Mouse (Mus musculus) liver, adult 2 months (tissue): ENCODE data around the gene Arnt2. TPM values are rescaled to one million over a fixed set of nuclear protein-coding genes. Genes with fewer than 3 reads are reported as not detected.

Source experiments
- DNase-seq: peaks from one replicate; pipeline ENCODE4 v3.0.0-alpha.2; 2011; ENCODE audit warnings: low read depth, low spot score; ENCODE audit errors: extremely low read depth
- H3K27ac ChIP-seq: fragments of 200-500 bp; replicated peaks from 2 replicates; pipeline ENCODE4 v1.5.1; 2012; ENCODE audit warnings: low read depth, mild to moderate bottlenecking, control low read depth, inconsistent platforms, low read length; ENCODE audit not compliant: insufficient read depth
- H3K27me3 ChIP-seq: fragments of 200-500 bp; 2 replicates; pipeline ENCODE4 v1.6.1; 2012; ENCODE audit warnings: mild to moderate bottlenecking, moderate library complexity, low read length, inconsistent platforms; ENCODE audit not compliant: control insufficient read depth, insufficient read depth
- H3K36me3 ChIP-seq: fragments of 200-500 bp; 2 replicates; pipeline ENCODE4 v1.6.1; 2012; ENCODE audit warnings: low read length, inconsistent platforms; ENCODE audit not compliant: control insufficient read depth, insufficient read depth
- H3K4me1 ChIP-seq: fragments of 200-500 bp; 2 replicates; pipeline ENCODE4 v1.6.1; 2011; ENCODE audit warnings: low read length; ENCODE audit not compliant: control insufficient read depth, insufficient read depth
- H3K4me3 ChIP-seq: fragments of 200-500 bp; 2 replicates; pipeline ENCODE4 v1.5.1; 2011; ENCODE audit warnings: low read depth, mild to moderate bottlenecking, control low read depth, low read length, moderate library complexity; ENCODE audit not compliant: insufficient read depth
- H3K79me2 ChIP-seq: fragments of 200-500 bp; 2 replicates; pipeline ENCODE4 v1.6.1; 2012; ENCODE audit warnings: inconsistent platforms, mild to moderate bottlenecking, low read length, moderate library complexity; ENCODE audit not compliant: control insufficient read depth, insufficient read depth
- H3K9ac ChIP-seq: fragments of 200-500 bp; 2 replicates; pipeline ENCODE4 v1.6.1; 2012; ENCODE audit warnings: low read depth, mild to moderate bottlenecking, control low read depth, inconsistent platforms, low read length
- CTCF ChIP-seq: fragments of 200-500 bp; IDR thresholded peaks from 2 replicates; pipeline ENCODE4 v1.5.1; 2011; ENCODE audit warnings: low read depth, low read length, control low read depth
- POLR2A ChIP-seq: fragments of 200-500 bp; IDR thresholded peaks from 2 replicates; pipeline ENCODE4 v1.6.1; 2011; ENCODE audit warnings: low read length, control low read depth; ENCODE audit not compliant: insufficient read depth; ENCODE audit errors: extremely low read depth
- WGBS: fragments of 180-500 bp; shearing (Covaris S2); methylation state at CpG from one replicate; pipeline ENCODE4 v1.1.7; 2018; 5-methylcytosine and 5-hydroxymethylcytosine counted together
- polyA plus RNA-seq: library from polyadenylated mRNA; depleted of rRNA; stranded (reverse); fragments of >200 nt; gene quantifications from 2 replicates; pipeline ENCODE4 v1.2.3, GENCODE M21; 2012
- total RNA-seq: library from RNA; depleted of rRNA; stranded (reverse); fragments of >200 nt; gene quantifications from 2 replicates; pipeline ENCODE4 v1.2.3, GENCODE M21; 2014

Arnt2 gene
- total and polyA plus RNA-seq, 2 experiments: not detected

- H3K4me3 ChIP-seq: no peak overlapping the region
- no peak for DNase-seq
- TF ChIP-seq POLR2A (no peak), CTCF (no peak)
- no peaks in the 10 kb centered on the region for H3K4me1 ChIP-seq
- H3K36me3 ChIP-seq: no peaks in the 10 kb centered on the region
- no peak overlapping the region for H3K9ac ChIP-seq
- H3K27me3 ChIP-seq: no peaks in the 10 kb centered on the region
- no peak overlapping the region for H3K27ac ChIP-seq
- H3K79me2 ChIP-seq: no peaks in the 10 kb centered on the region
Observed at GRCm38 (mm10) chr7:84421753-84422152, 11.8 kb upstream of the Arnt2 start.

- Histone ChIP-seq H3K9ac (no peak overlapping the region), H3K27ac (no peak overlapping the region), H3K27me3 (no peaks in the 10 kb centered on the region), H3K36me3 (no peaks in the 10 kb centered on the region), H3K4me3 (no peak overlapping the region), H3K4me1 (no peaks in the 10 kb centered on the region), H3K79me2 (no peaks in the 10 kb centered on the region)
- TF ChIP-seq CTCF (no peak), POLR2A (no peak)
- DNase-seq: peak; percentile 11
Observed at GRCm38 (mm10) chr7:84421291-84421665, 11.3 kb upstream of the Arnt2 start.

GRCm38 (mm10) chr7:84420581-84421290, 10.8 kb upstream of the Arnt2 start:
- TF ChIP-seq POLR2A (no peak), CTCF (no peak)
- Histone ChIP-seq H3K27ac (no peak overlapping the region), H3K9ac (no peak overlapping the region), H3K27me3 (no peaks in the 10 kb centered on the region), H3K79me2 (no peaks in the 10 kb centered on the region), H3K4me1 (no peaks in the 10 kb centered on the region), H3K36me3 (no peaks in the 10 kb centered on the region), H3K4me3 (no peak overlapping the region)
- DNase-seq: no peak
- 81% methylated on average over 3 of the region's 3 CpGs for WGBS

GRCm38 (mm10) chr7:84417441-84417840, 7.5 kb upstream of the Arnt2 start:
- H3K4me1 ChIP-seq: no peaks in the 10 kb centered on the region
- no peak for TF ChIP-seq POLR2A
- TF ChIP-seq CTCF: no peak
- no peak overlapping the region for H3K9ac ChIP-seq
- peak; percentile 87 for DNase-seq
- H3K36me3 ChIP-seq: no peaks in the 10 kb centered on the region
- H3K27me3 ChIP-seq: 0 out of 2 replicates have a peak, but pooled peaks cover 2% of the 10 kb centered on the region
- H3K79me2 ChIP-seq: no peaks in the 10 kb centered on the region
- H3K4me3 ChIP-seq: no peak overlapping the region
- H3K27ac ChIP-seq: no peak overlapping the region

GRCm38 (mm10) chr7:84412570-84412969, 2.6 kb upstream of the Arnt2 start:
- Histone ChIP-seq H3K79me2 (no peaks in the 10 kb centered on the region), H3K4me1 (no peaks in the 10 kb centered on the region), H3K9ac (no peak overlapping the region), H3K36me3 (no peaks in the 10 kb centered on the region), H3K27me3 (peaks cover 25% of the 10 kb centered on the region), H3K27ac (no peak overlapping the region), H3K4me3 (no peak overlapping the region)
- TF ChIP-seq POLR2A (no peak), CTCF (no peak)
- 67% methylated on average over 8 of the region's 8 CpGs for WGBS
- DNase-seq: no peak

GRCm38 (mm10) chr7:84409241-84409895, 608 bp downstream of the Arnt2 start:
- H3K27ac ChIP-seq: no peak overlapping the region
- DNase-seq: peak; percentile 24
- no peak for TF ChIP-seq POLR2A
- no peak for TF ChIP-seq CTCF
- no peak overlapping the region for H3K9ac ChIP-seq
- 3% methylated on average over 34 of the region's 39 CpGs for WGBS
- H3K79me2 ChIP-seq: no peaks in the 10 kb centered on the region
- peaks cover 25% of the 10 kb centered on the region for H3K27me3 ChIP-seq
- H3K4me1 ChIP-seq: no peaks in the 10 kb centered on the region
- peak overlapping the region; percentile 8; the same call in 1 of the 2 replicates for H3K4me3 ChIP-seq
- H3K36me3 ChIP-seq: no peaks in the 10 kb centered on the region
